Mouse (Mus musculus) cortical plate, adult 2 months (tissue): ENCODE measurements around the gene Fgfbp3.

Experiments
- CTCF ChIP-seq: fragments of 200-500 bp; IDR thresholded peaks from 2 replicates; pipeline ENCODE4 v1.5.1; 2011; ENCODE audit warnings: mild to moderate bottlenecking, control low read depth, low read length; ENCODE audit not compliant: insufficient read depth; ENCODE audit errors: extremely low read depth
- POLR2A ChIP-seq: fragments of 200-500 bp; IDR thresholded peaks from 2 replicates; pipeline ENCODE4 v1.6.1; 2011; ENCODE audit warnings: mild to moderate bottlenecking, low read length, control low read depth; ENCODE audit not compliant: insufficient read depth; ENCODE audit errors: extremely low read depth

- TF ChIP-seq POLR2A, result no peak
- TF ChIP-seq CTCF, result peak; percentile 53
Measured at GRCm38 (mm10) chr19:36897778-36898177, 21.6 kb downstream of the Fgfbp3 start.
